Mouse (Mus musculus) G1E (cell line): ENCODE measurements at regions not wholly inside any gene's neighbourhood (a gene's known extent, or its start where the extent isn't known, plus 50 kb on each side); places are given as distances from the start of the nearest gene placed in this dataset.
"Not testable (repeated sequence)": the region's sequence is repeated elsewhere in the genome, so short reads cannot be mapped to it uniquely, and the experiment has no call there.

Experiments used
- CTCF ChIP-seq: IDR thresholded peaks from 2 replicates; pipeline ENCODE4 v1.5.1; 2012; ENCODE audit warnings: low read depth, low read length, inconsistent platforms, mixed read lengths
- GATA1 ChIP-seq: IDR thresholded peaks from 2 replicates; pipeline ENCODE4 v1.6.1; 2012; ENCODE audit warnings: borderline replicate concordance, low read length, inconsistent platforms, mixed read lengths
- TAL1 ChIP-seq: conservative IDR thresholded peaks from 2 replicates; pipeline ENCODE4 v1.6.1; 2012; ENCODE audit warnings: low read depth, low read length, inconsistent platforms, mixed read lengths

GRCm38 (mm10) chr14:104336783-104337182 is 131.0 kb downstream of the Pou4f1 start:
- TF ChIP-seq CTCF, TAL1, GATA1: not testable (repeated sequence)
